Mouse (Mus musculus): ENCODE measurements at regions not wholly inside any gene's neighbourhood (a gene's known extent, or its start where the extent isn't known, plus 50 kb on each side); places are given as distances from the start of the nearest gene placed in this dataset.

- peak; percentile 68 for DNase-seq (ENCODE audit: low spot score)
- Histone ChIP-seq H3K4me3 (peak overlapping the region; percentile 68), H3K4me1 (replicated peaks) (peaks cover 7% of the 10 kb centered on the region; the same call in 1 of the 2 replicates), H3K36me3 (peaks cover 13% of the 10 kb centered on the region), H3K27ac (peak overlapping the region; percentile 83), H3K9me3 (peaks cover 15% of the 10 kb centered on the region), H3K27me3 (ENCODE audit: insufficient read depth, poor library complexity, severe bottlenecking) (no peaks in the 10 kb centered on the region)
- 35% methylated on average over 34 of the region's 34 CpGs for WGBS
These were observed 52.8 kb upstream of the Gramd1a start for GRCm38 (mm10) chr7:31208237-31209054.

GRCm38 (mm10) chr7:31207563-31208236, 52.0 kb upstream of the Gramd1a start:
- Histone ChIP-seq H3K9me3 (peaks cover 12% of the 10 kb centered on the region), H3K27ac (peak overlapping the region; percentile 83; the same call in 1 of the 2 replicates), H3K4me1 (replicated peaks) (peaks cover 7% of the 10 kb centered on the region; the same call in 1 of the 2 replicates), H3K4me3 (peak overlapping the region; percentile 68), H3K36me3 (peaks cover 11% of the 10 kb centered on the region), H3K27me3 (ENCODE audit: insufficient read depth, poor library complexity, severe bottlenecking) (no peaks in the 10 kb centered on the region)
- DNase-seq (ENCODE audit: low spot score), result no peak
- 75% methylated on average over 13 of the region's 13 CpGs for WGBS
